Mouse (Mus musculus): ENCODE data around the gene Ube2g1. TPM values are rescaled to one million over a fixed set of nuclear protein-coding genes. Genes with fewer than 3 reads are reported as not detected.
"Not testable (repeated sequence)": the region's sequence is repeated elsewhere in the genome, so short reads cannot be mapped to it uniquely, and the experiment has no call there.

Ube2g1 gene
- polyA plus RNA-seq, 1 experiment from 2014 or later, result 91.5 TPM

DNA sequence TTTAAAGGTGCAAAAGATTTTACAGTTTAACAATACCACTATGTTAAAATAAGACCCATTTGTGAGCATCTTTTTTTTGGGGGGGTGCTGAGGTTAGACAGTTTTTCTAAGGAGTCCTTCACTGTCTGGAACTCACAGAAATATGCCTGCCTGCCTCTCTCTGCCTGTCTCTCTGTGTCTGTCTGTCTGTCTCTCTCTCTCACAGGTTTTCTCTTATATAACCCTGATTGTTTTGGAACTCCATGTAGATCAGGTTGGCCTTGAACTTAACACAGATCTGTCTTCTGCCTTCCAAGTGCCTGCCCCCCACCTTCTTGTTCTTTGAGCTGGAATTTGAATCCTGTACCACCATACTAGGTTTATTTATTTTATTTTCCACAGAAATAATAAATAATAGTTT lies 2.2 kb downstream of the Ube2g1 start:
- Histone ChIP-seq H3K4me3 (peak overlapping the region; percentile 99), H3K9me3 (no peaks in the 10 kb centered on the region), H3K27me3 (replicated peaks; ENCODE audit: low read depth, poor library complexity, severe bottlenecking) (no peaks in the 10 kb centered on the region), H3K27ac (replicated peaks) (no peak overlapping the region), H3K4me1 (peaks cover 13% of the 10 kb centered on the region), H3K36me3 (replicated peaks) (no peaks in the 10 kb centered on the region)
- no peak for DNase-seq (ENCODE audit: low spot score)

DNA sequence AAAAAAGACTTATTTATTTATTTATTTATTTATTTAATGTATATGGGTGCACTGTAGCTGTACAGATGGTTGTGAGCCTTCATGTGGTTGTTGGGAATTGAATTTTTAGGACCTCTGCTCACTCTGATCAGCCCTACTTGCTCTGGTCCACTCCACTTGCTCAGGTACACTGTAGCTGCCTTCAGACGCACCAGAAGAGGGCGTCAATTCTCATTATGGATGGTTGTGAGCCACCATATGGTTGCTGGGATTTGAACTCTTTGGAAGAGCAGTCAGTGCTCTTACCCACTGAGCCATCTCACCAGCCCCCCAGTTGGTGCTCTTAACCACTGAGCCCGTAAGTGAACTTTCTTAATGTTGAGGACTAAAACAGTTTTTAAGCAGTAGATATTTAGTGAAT lies 7.3 kb downstream of the Ube2g1 start:
- 80% methylated on average over 3 of the region's 3 CpGs for WGBS
- not testable (repeated sequence) for H3K4me3 ChIP-seq; H3K9me3 ChIP-seq; H3K36me3 ChIP-seq (replicated peaks); DNase-seq (ENCODE audit: low spot score); H3K4me1 ChIP-seq; H3K27me3 ChIP-seq (replicated peaks; ENCODE audit: low read depth, poor library complexity, severe bottlenecking); H3K27ac ChIP-seq (replicated peaks)

DNA sequence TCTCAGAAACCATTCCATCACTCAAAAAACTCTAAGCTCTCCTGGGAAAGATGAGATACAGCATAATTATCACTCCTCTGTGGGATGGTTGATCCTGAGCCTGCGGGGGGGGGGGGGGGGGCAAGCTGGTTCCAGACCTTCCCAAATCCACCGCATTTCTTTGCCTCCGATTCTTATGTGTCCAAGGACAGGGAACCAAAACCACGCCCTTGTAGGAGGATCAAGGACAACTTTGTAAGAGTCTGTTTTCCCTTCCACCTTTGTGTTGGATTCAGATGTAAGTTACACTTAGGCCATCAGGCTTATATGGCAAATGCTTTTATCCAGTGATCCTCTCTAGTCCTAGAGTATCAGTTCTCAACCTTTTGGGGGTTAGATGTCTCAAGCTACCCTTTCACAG lies 8.8 kb downstream of the Ube2g1 start:
- 94% methylated on average over 4 of the region's 4 CpGs for WGBS
- Histone ChIP-seq H3K27ac (replicated peaks) (no peak overlapping the region), H3K9me3 (no peaks in the 10 kb centered on the region), H3K27me3 (replicated peaks; ENCODE audit: low read depth, poor library complexity, severe bottlenecking) (no peaks in the 10 kb centered on the region), H3K4me3 (no peak overlapping the region), H3K36me3 (replicated peaks) (peaks cover 14% of the 10 kb centered on the region), H3K4me1 (no peaks in the 10 kb centered on the region)
- DNase-seq (ENCODE audit: low spot score), result no peak

DNA sequence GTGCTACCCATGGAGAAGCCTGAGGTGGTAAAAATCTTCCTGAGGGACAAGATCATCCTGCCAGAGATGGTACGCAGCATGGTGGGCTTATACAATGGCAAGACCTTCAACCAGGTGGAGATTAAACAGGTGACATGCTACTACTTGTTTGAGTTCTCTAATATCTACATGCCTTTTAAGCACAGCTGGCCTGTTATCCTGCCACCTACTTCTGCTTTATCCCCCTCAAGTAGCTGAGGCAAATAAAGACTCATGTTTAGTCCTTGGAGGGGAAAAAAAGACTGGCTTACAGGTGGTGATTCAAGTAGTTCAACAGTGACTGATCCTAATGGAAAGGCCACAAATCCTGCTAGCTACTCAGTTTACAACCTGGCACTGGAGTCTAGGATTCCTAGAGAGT lies 11.4 kb downstream of the Ube2g1 start:
- Histone ChIP-seq H3K36me3 (replicated peaks) (peaks cover 14% of the 10 kb centered on the region), H3K4me3 (no peak overlapping the region), H3K9me3 (no peaks in the 10 kb centered on the region), H3K27ac (replicated peaks) (no peak overlapping the region), H3K4me1 (no peaks in the 10 kb centered on the region), H3K27me3 (replicated peaks; ENCODE audit: low read depth, poor library complexity, severe bottlenecking) (no peaks in the 10 kb centered on the region)
- DNase-seq (ENCODE audit: low spot score), result no peak
- WGBS, result 96% methylated on average over 1 of the region's 1 CpGs

DNA sequence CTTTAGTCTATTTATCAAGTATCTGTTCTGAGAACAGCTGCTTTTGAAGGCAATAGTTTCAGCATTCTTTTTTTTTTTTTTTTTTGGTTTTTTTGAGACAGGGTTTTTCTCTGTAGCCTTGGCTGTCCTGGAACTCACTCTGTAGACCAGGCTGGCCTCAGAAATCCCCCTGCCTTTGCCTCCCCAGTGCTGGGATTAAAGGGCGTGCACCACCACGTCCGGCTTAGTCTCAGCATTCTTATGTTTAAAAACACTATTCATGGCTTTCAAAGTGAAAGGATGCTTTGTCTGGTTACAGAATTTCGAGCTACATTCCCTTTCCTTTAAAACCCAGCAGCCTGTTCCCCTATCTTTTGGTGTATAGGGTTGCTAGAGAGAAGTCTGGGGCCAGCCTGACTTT lies 35.6 kb downstream of the Ube2g1 start:
- no peaks in the 10 kb centered on the region for H3K4me1 ChIP-seq
- no peak overlapping the region for H3K4me3 ChIP-seq
- H3K27ac ChIP-seq (replicated peaks), result no peak overlapping the region
- H3K9me3 ChIP-seq, result peaks cover 4% of the 10 kb centered on the region; the same call in 1 of the 2 replicates
- no peak for DNase-seq (ENCODE audit: low spot score)
- peaks cover 9% of the 10 kb centered on the region for H3K36me3 ChIP-seq (replicated peaks)
- no peaks in the 10 kb centered on the region for H3K27me3 ChIP-seq (replicated peaks; ENCODE audit: low read depth, poor library complexity, severe bottlenecking)
- 28% methylated on average over 4 of the region's 4 CpGs for WGBS

DNA sequence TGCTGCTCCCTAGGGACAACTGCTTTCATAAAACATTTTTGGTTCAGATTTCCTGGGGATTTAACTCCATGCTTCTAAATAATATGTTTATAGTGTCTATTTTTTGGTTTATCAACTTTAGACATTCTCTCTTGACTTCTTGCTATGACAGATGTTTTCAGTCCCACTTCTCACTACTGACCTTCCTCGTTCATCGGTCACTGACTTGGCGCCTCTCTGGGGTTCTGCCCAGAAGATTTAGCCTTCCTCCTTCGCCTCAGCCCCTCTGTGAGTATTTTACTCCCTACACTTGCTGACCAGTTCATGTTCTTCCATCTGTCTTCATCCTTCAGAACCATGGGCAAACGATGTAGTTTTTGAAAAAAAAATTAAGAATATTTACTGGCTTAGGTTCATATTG lies 38.3 kb downstream of the Ube2g1 start:
- no peak overlapping the region for H3K27ac ChIP-seq (replicated peaks)
- H3K27me3 ChIP-seq (replicated peaks; ENCODE audit: low read depth, poor library complexity, severe bottlenecking), result no peaks in the 10 kb centered on the region
- H3K4me3 ChIP-seq, result no peak overlapping the region
- peaks cover 4% of the 10 kb centered on the region; the same call in 1 of the 2 replicates for H3K9me3 ChIP-seq
- 93% methylated on average over 5 of the region's 5 CpGs for WGBS
- no peak for DNase-seq (ENCODE audit: low spot score)
- H3K4me1 ChIP-seq, result no peaks in the 10 kb centered on the region
- H3K36me3 ChIP-seq (replicated peaks), result peaks cover 9% of the 10 kb centered on the region

DNA sequence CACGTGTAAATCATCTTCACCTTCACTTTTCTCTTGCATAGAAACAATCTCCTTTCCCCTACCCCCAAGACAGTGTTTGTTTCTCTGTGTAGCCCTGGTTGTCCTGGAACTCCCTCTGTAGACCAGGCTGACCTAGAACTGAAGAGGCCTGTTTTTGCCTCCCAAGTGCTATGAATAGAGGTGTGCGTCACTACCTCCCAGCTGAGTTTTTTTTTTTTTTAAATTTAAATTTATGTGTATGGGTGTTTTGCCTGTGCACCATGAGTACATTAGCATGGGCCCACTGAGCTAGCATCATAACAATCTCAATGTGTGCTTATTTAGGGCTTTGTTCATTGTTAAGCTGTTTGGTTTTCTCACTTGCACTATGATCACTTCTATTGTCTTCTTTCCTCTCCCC lies 43.3 kb downstream of the Ube2g1 start:
- 87% methylated on average over 2 of the region's 2 CpGs for WGBS
- no peak overlapping the region for H3K27ac ChIP-seq (replicated peaks)
- no peaks in the 10 kb centered on the region for H3K4me1 ChIP-seq
- H3K9me3 ChIP-seq, result no peaks in the 10 kb centered on the region
- H3K36me3 ChIP-seq (replicated peaks), result no peaks in the 10 kb centered on the region; the same call in 1 of the 2 replicates
- H3K4me3 ChIP-seq, result no peak overlapping the region
- no peak for DNase-seq (ENCODE audit: low spot score)
- H3K27me3 ChIP-seq (replicated peaks; ENCODE audit: low read depth, poor library complexity, severe bottlenecking), result no peaks in the 10 kb centered on the region

DNA sequence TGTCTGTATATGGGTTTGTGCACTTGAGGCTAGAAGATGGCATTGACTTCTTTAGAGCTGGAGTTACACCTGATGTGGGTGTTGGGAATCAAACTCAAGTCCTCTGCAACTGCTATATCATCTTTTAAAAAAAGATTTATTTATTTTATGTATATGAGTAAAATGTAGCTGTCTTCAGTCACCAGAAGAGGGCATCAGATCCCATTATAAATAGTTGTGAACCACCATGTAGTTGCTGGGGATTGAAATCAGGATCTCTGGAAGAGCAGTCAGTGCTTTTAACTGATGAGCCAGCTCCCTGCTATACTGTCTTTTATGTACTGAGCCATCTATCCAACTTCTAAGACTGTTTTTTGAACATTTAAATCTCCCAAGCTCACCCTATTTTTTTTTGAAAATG lies 52.8 kb downstream of the Ube2g1 start:
- H3K4me3 ChIP-seq, result no peak overlapping the region
- H3K27me3 ChIP-seq (replicated peaks; ENCODE audit: low read depth, poor library complexity, severe bottlenecking), result no peaks in the 10 kb centered on the region
- H3K27ac ChIP-seq (replicated peaks), result no peak overlapping the region
- peaks cover 11% of the 10 kb centered on the region for H3K36me3 ChIP-seq (replicated peaks)
- no peak for DNase-seq (ENCODE audit: low spot score)
- H3K4me1 ChIP-seq, result no peaks in the 10 kb centered on the region
- 0 out of 2 replicates have a peak, but pooled peaks cover 2% of the 10 kb centered on the region for H3K9me3 ChIP-seq

DNA sequence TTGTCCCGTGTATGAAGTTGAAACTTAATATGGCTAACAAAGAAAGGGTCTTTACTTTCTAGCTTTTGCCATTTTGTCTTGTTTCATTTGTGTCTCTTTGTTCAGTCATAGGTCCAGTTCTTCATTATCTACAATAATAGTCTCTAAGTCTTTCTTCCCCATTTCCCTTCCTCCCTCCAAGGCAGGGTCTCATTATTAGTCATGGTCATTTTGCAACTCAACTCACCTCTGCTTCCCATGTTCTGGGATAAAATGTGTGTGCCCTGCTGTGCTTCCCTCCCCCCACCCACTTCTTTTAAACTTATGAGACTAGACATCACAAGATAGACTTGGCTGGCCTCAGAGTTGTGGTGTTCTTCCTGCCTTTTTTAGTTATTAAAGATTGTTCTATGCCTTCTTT lies 53.3 kb downstream of the Ube2g1 start:
- no peak for DNase-seq (ENCODE audit: low spot score)
- H3K4me1 ChIP-seq, result no peaks in the 10 kb centered on the region
- 93% methylated on average over 1 of the region's 1 CpGs for WGBS
- H3K4me3 ChIP-seq, result no peak overlapping the region
- H3K9me3 ChIP-seq, result 0 out of 2 replicates have a peak, but pooled peaks cover 2% of the 10 kb centered on the region
- H3K27me3 ChIP-seq (replicated peaks; ENCODE audit: low read depth, poor library complexity, severe bottlenecking), result no peaks in the 10 kb centered on the region
- H3K36me3 ChIP-seq (replicated peaks), result peaks cover 11% of the 10 kb centered on the region
- H3K27ac ChIP-seq (replicated peaks), result no peak overlapping the region

DNA sequence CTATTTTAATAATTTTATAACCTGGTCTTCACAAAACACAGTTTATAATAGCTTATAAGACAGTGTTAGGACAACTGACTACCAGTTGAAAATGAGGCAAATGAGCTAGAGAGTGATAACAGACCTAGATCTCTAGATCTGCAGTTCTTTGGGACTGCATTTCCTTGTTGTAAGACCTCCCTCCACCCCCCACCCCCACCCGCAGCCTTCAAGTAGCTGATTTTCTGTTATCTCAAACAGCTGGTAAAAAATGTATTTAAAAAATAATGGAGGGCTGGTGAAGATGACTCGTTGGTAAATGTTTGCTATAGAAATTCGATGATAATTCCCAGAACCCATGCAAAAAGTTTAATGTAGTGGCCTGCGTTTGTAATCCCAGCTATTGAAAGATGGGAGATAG lies 57.6 kb downstream of the Ube2g1 start:
- Histone ChIP-seq H3K4me1 (no peaks in the 10 kb centered on the region), H3K36me3 (replicated peaks) (peaks cover 34% of the 10 kb centered on the region), H3K9me3 (no peaks in the 10 kb centered on the region), H3K27ac (replicated peaks) (no peak overlapping the region), H3K27me3 (replicated peaks; ENCODE audit: low read depth, poor library complexity, severe bottlenecking) (no peaks in the 10 kb centered on the region), H3K4me3 (no peak overlapping the region)
- WGBS, result 93% methylated on average over 4 of the region's 4 CpGs
- no peak for DNase-seq (ENCODE audit: low spot score)

DNA sequence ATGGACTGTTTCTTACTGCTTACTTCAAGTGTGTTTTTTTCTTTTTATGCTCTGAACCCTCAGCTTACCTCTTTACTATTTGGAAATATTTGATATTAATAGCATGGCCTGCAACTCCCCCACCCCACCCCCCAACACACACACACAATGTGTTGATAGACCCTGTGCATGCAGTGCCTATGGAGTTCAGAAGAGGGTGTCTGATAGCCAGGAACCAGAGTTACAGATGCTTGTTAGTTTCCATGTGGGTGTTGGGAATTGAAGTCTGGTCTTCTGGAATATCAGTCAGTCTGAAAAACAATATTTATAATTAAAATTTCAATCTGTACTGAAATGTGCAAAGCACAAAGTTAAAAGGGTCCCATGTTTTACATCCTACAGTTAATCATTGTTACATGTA lies 63.6 kb downstream of the Ube2g1 start:
- no peaks in the 10 kb centered on the region for H3K4me1 ChIP-seq
- no peak overlapping the region for H3K27ac ChIP-seq (replicated peaks)
- H3K36me3 ChIP-seq (replicated peaks), result peaks cover 32% of the 10 kb centered on the region
- DNase-seq (ENCODE audit: low spot score), result no peak
- H3K4me3 ChIP-seq, result no peak overlapping the region
- H3K27me3 ChIP-seq (replicated peaks; ENCODE audit: low read depth, poor library complexity, severe bottlenecking), result no peaks in the 10 kb centered on the region
- no peaks in the 10 kb centered on the region for H3K9me3 ChIP-seq

DNA sequence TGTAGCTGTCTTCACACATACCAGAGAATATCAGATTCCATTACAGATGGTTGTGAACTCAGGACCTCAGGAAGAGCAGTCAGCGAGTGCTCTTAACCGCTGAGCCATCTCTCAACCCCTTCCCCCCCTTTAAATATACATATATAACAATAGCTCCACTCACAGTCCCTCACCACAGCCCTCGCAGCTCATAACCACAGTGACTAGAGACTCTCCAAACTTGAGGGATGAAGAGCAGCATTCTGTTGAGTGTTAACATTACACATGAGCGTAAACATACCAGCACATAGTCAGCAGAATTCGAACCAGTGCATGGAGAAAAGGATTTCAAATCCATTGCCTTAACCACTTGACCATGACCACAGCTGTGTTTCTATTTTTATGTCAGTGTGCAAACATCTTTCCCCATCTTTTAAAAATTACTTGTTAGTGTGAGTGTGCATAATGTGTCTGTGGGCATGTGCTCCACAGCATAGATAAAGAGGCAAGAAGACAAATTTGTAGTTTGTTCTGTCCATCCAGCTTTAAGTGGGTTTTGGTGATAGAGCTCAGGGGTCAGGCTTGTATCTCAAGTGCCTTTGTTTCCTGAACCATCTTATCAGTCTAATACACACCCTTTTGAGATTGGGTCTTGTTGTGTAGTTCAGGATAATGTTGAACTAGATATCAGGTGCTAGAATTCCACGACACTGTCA lies 64.4 kb downstream of the Ube2g1 start:
- Histone ChIP-seq H3K36me3 (replicated peaks) (peaks cover 25% of the 10 kb centered on the region), H3K27me3 (replicated peaks; ENCODE audit: low read depth, poor library complexity, severe bottlenecking) (no peaks in the 10 kb centered on the region), H3K4me1 (no peaks in the 10 kb centered on the region), H3K4me3 (no peak overlapping the region), H3K9me3 (no peaks in the 10 kb centered on the region), H3K27ac (replicated peaks) (no peak overlapping the region)
- WGBS, result 83% methylated on average over 6 of the region's 6 CpGs
- DNase-seq (ENCODE audit: low spot score), result no peak

DNA sequence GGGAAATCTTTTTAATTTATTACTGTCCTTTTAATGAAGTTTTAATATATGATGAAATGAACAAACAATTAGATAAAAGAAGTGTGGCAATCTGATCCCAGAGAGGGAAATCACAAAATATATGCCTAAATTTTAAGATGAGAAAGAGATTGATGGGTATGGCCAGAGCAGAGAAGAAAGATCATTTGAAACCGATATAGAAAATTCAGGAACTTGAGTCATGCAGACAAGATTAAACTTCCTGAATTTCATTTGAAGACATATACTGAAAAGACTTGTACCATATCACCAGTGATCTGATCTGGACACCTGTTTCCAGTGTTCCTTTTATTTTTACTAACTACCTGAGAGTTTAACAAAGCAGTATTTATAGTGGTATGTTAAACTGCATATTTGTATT lies 65.4 kb downstream of the Ube2g1 start:
- no peaks in the 10 kb centered on the region for H3K9me3 ChIP-seq
- H3K27me3 ChIP-seq (replicated peaks; ENCODE audit: low read depth, poor library complexity, severe bottlenecking), result no peaks in the 10 kb centered on the region
- H3K4me1 ChIP-seq, result no peaks in the 10 kb centered on the region
- H3K36me3 ChIP-seq (replicated peaks), result peaks cover 15% of the 10 kb centered on the region; the same call in 1 of the 2 replicates
- H3K4me3 ChIP-seq, result no peak overlapping the region
- H3K27ac ChIP-seq (replicated peaks), result no peak overlapping the region
- 91% methylated on average over 1 of the region's 1 CpGs for WGBS
- no peak for DNase-seq (ENCODE audit: low spot score)

Data from embryonic facial prominence, embryonic 10.5 days (tissue).